Mouse (Mus musculus) cortical plate, adult 2 months (tissue): ENCODE results near the gene Txndc17. TPM values are rescaled to one million over a fixed set of nuclear protein-coding genes. Genes with fewer than 3 reads are reported as not detected.
"Not testable (repeated sequence)": the region's sequence is repeated elsewhere in the genome, so short reads cannot be mapped to it uniquely, and the experiment has no call there.

ENCODE experiments used
- H3K27ac ChIP-seq: fragments of 200-500 bp; 2 replicates; pipeline ENCODE4 v1.5.1; 2012; ENCODE audit warnings: low read length, control low read depth, inconsistent platforms; ENCODE audit not compliant: insufficient read depth
- H3K4me1 ChIP-seq: fragments of 200-500 bp; 2 replicates; pipeline ENCODE4 v1.6.1; 2011; ENCODE audit warnings: low read length; ENCODE audit not compliant: control insufficient read depth, insufficient read depth
- H3K4me3 ChIP-seq: fragments of 200-500 bp; 2 replicates; pipeline ENCODE4 v1.5.1; 2011; ENCODE audit warnings: mild to moderate bottlenecking, low read length, control low read depth; ENCODE audit not compliant: insufficient read depth
- CTCF ChIP-seq: fragments of 200-500 bp; IDR thresholded peaks from 2 replicates; pipeline ENCODE4 v1.5.1; 2011; ENCODE audit warnings: mild to moderate bottlenecking, control low read depth, low read length; ENCODE audit not compliant: insufficient read depth; ENCODE audit errors: extremely low read depth
- POLR2A ChIP-seq: fragments of 200-500 bp; IDR thresholded peaks from 2 replicates; pipeline ENCODE4 v1.6.1; 2011; ENCODE audit warnings: mild to moderate bottlenecking, low read length, control low read depth; ENCODE audit not compliant: insufficient read depth; ENCODE audit errors: extremely low read depth
- polyA plus RNA-seq: library from polyadenylated mRNA; depleted of rRNA; stranded (reverse); fragments of >200 nt; gene quantifications from 2 replicates; pipeline ENCODE4 v1.2.3, GENCODE M21; 2012; rRNA removed

Gene Txndc17
- 71.3 and 71.6 TPM in 2 replicates for polyA plus RNA-seq

GRCm38 (mm10) chr11:72207204-72207833 lies at the start of gene Txndc17, which contains the start of gene 4933427D14Rik:
TSS of gene Txndc17 (plus strand) at chr11:72207547.
TSS of gene 4933427D14Rik (minus strand) at chr11:72207459.
- TF ChIP-seq CTCF (no peak), POLR2A (peak; percentile 62; the same call in 1 of the 2 replicates)
- peak within 1 kb of the TSS; percentile 66 for H3K27ac ChIP-seq

GRCm38 (mm10) chr11:72163198-72163597 lies 44.1 kb upstream of the Txndc17 start:
- Histone ChIP-seq H3K4me1 (no peaks in the 10 kb centered on the region), H3K27ac (no peak overlapping the region), H3K4me3 (no peak overlapping the region)
- TF ChIP-seq CTCF (no peak), POLR2A (no peak)

More at GRCm38 (mm10) chr11:72207204-72207833, at the start of gene Txndc17, which contains the start of gene 4933427D14Rik:
- Histone ChIP-seq H3K4me3 (peak within 1 kb of the TSS; percentile 90), H3K4me1 (peaks cover 4% of the 10 kb centered on the region)

- no peak overlapping the region for H3K27ac ChIP-seq
- H3K4me1 ChIP-seq = no peaks in the 10 kb centered on the region
- no peak overlapping the region for H3K4me3 ChIP-seq
- TF ChIP-seq CTCF (no peak), POLR2A (no peak)
Observed at GRCm38 (mm10) chr11:72169871-72170270, 37.5 kb upstream of the Txndc17 start.

GRCm38 (mm10) chr11:72171906-72172305 lies 35.4 kb upstream of the Txndc17 start:
- not testable (repeated sequence) for H3K27ac ChIP-seq, H3K4me1 ChIP-seq, H3K4me3 ChIP-seq

- TF ChIP-seq POLR2A (no peak), CTCF (no peak)
- peaks cover 2% of the 10 kb centered on the region for H3K4me1 ChIP-seq
- H3K4me3 ChIP-seq = no peak overlapping the region
- no peak overlapping the region for H3K27ac ChIP-seq
Observed at GRCm38 (mm10) chr11:72173506-72173905, 33.8 kb upstream of the Txndc17 start.

- no peak for TF ChIP-seq POLR2A
- TF ChIP-seq CTCF = no peak
- Histone ChIP-seq H3K27ac (no peak overlapping the region), H3K4me1 (peaks cover 2% of the 10 kb centered on the region), H3K4me3 (no peak overlapping the region)
Observed at GRCm38 (mm10) chr11:72174721-72175120, 32.6 kb upstream of the Txndc17 start.

- H3K27ac ChIP-seq = no peak overlapping the region
- H3K4me3 ChIP-seq = no peak overlapping the region
- peaks cover 2% of the 10 kb centered on the region for H3K4me1 ChIP-seq
- TF ChIP-seq CTCF = no peak
- TF ChIP-seq POLR2A = no peak
Observed at GRCm38 (mm10) chr11:72175966-72176365, 31.4 kb upstream of the Txndc17 start.

GRCm38 (mm10) chr11:72176553-72176952 lies 30.8 kb upstream of the Txndc17 start:
- H3K4me1 ChIP-seq = peaks cover 2% of the 10 kb centered on the region
- H3K27ac ChIP-seq = no peak overlapping the region
- TF ChIP-seq POLR2A (no peak), CTCF (no peak)
- no peak overlapping the region for H3K4me3 ChIP-seq

- TF ChIP-seq CTCF (no peak), POLR2A (no peak)
- H3K4me3 ChIP-seq = no peak overlapping the region
- H3K27ac ChIP-seq = no peak overlapping the region
- peaks cover 6% of the 10 kb centered on the region for H3K4me1 ChIP-seq
Observed at GRCm38 (mm10) chr11:72180556-72180955, 26.8 kb upstream of the Txndc17 start.

- no peak overlapping the region for H3K27ac ChIP-seq
Observed at GRCm38 (mm10) chr11:72181136-72181535, 26.2 kb upstream of the Txndc17 start.

More at GRCm38 (mm10) chr11:72181136-72181535, 26.2 kb upstream of the Txndc17 start:
- Histone ChIP-seq H3K4me3 (no peak overlapping the region), H3K4me1 (peaks cover 6% of the 10 kb centered on the region)
- TF ChIP-seq POLR2A (no peak), CTCF (no peak)
